Mouse (Mus musculus): ENCODE results near the gene Flvcr2. TPM values are rescaled to one million over a fixed set of nuclear protein-coding genes. Genes with fewer than 3 reads are reported as not detected.

Flvcr2 gene
- polyA plus RNA-seq, 1 experiment from 2014 or later: 4.9 TPM

GRCm38 (mm10) chr12:85708556-85708955 is 37.8 kb upstream of the Flvcr2 start:
- DNase-seq (ENCODE audit: low spot score): peak; percentile 73
- H3K4me3 ChIP-seq: no peak overlapping the region
- 86% methylated on average over 12 of the region's 12 CpGs for WGBS
- peaks cover 11% of the 10 kb centered on the region; the same call in 1 of the 2 replicates for H3K27me3 ChIP-seq (ENCODE audit: insufficient read depth, poor library complexity, severe bottlenecking)
- no peak overlapping the region for H3K27ac ChIP-seq
- H3K36me3 ChIP-seq: no peaks in the 10 kb centered on the region
- H3K4me1 ChIP-seq: peaks cover 24% of the 10 kb centered on the region
- no peaks in the 10 kb centered on the region for H3K9me3 ChIP-seq

GRCm38 (mm10) chr12:85710695-85711094 is 35.6 kb upstream of the Flvcr2 start:
- Histone ChIP-seq H3K27me3 (ENCODE audit: insufficient read depth, poor library complexity, severe bottlenecking) (peaks cover 11% of the 10 kb centered on the region; the same call in 1 of the 2 replicates), H3K4me3 (no peak overlapping the region), H3K36me3 (no peaks in the 10 kb centered on the region), H3K9me3 (no peaks in the 10 kb centered on the region), H3K4me1 (peaks cover 10% of the 10 kb centered on the region), H3K27ac (no peak overlapping the region)
- WGBS: 78% methylated on average over 7 of the region's 7 CpGs
- no peak for DNase-seq (ENCODE audit: low spot score)

GRCm38 (mm10) chr12:85712587-85712986 is 33.8 kb upstream of the Flvcr2 start:
- no peak for DNase-seq (ENCODE audit: low spot score)
- Histone ChIP-seq H3K27ac (no peak overlapping the region), H3K4me3 (no peak overlapping the region), H3K9me3 (no peaks in the 10 kb centered on the region), H3K4me1 (no peaks in the 10 kb centered on the region), H3K27me3 (ENCODE audit: insufficient read depth, poor library complexity, severe bottlenecking) (peaks cover 9% of the 10 kb centered on the region; the same call in 1 of the 2 replicates), H3K36me3 (no peaks in the 10 kb centered on the region)
- 82% methylated on average over 2 of the region's 2 CpGs for WGBS

- Histone ChIP-seq H3K36me3 (no peaks in the 10 kb centered on the region), H3K9me3 (no peaks in the 10 kb centered on the region), H3K4me1 (no peaks in the 10 kb centered on the region), H3K27ac (no peak overlapping the region), H3K4me3 (no peak overlapping the region), H3K27me3 (ENCODE audit: insufficient read depth, poor library complexity, severe bottlenecking) (no peaks in the 10 kb centered on the region)
- WGBS: 91% methylated on average over 5 of the region's 5 CpGs
- DNase-seq (ENCODE audit: low spot score): peak; percentile 68
Measured at GRCm38 (mm10) chr12:85714126-85714525, 32.2 kb upstream of the Flvcr2 start.

- Histone ChIP-seq H3K4me1 (peaks cover 18% of the 10 kb centered on the region), H3K27ac (no peak overlapping the region), H3K27me3 (ENCODE audit: insufficient read depth, poor library complexity, severe bottlenecking) (no peaks in the 10 kb centered on the region), H3K36me3 (no peaks in the 10 kb centered on the region), H3K4me3 (no peak overlapping the region), H3K9me3 (no peaks in the 10 kb centered on the region)
- peak; percentile 74 for DNase-seq (ENCODE audit: low spot score)
- 41% methylated on average over 4 of the region's 4 CpGs for WGBS
Measured at GRCm38 (mm10) chr12:85725306-85725705, 21.0 kb upstream of the Flvcr2 start.

- H3K36me3 ChIP-seq: no peaks in the 10 kb centered on the region
- no peaks in the 10 kb centered on the region for H3K9me3 ChIP-seq
- no peak overlapping the region for H3K27ac ChIP-seq
- peaks cover 18% of the 10 kb centered on the region for H3K4me1 ChIP-seq
- WGBS: 39% methylated on average over 6 of the region's 6 CpGs
- peak; percentile 76 for DNase-seq (ENCODE audit: low spot score)
- no peaks in the 10 kb centered on the region for H3K27me3 ChIP-seq (ENCODE audit: insufficient read depth, poor library complexity, severe bottlenecking)
- H3K4me3 ChIP-seq: no peak overlapping the region
Measured at GRCm38 (mm10) chr12:85726729-85727397, 19.5 kb upstream of the Flvcr2 start.

- no peaks in the 10 kb centered on the region for H3K27me3 ChIP-seq (ENCODE audit: insufficient read depth, poor library complexity, severe bottlenecking)
- WGBS: 91% methylated on average over 7 of the region's 7 CpGs
- H3K27ac ChIP-seq: no peak overlapping the region
- H3K4me1 ChIP-seq: peaks cover 18% of the 10 kb centered on the region
- no peaks in the 10 kb centered on the region for H3K9me3 ChIP-seq
- DNase-seq (ENCODE audit: low spot score): peak; percentile 13
- no peaks in the 10 kb centered on the region for H3K36me3 ChIP-seq
- no peak overlapping the region for H3K4me3 ChIP-seq
Measured at GRCm38 (mm10) chr12:85728181-85728580, 18.2 kb upstream of the Flvcr2 start.

GRCm38 (mm10) chr12:85729022-85729944 is 17.1 kb upstream of the Flvcr2 start:
- 36% methylated on average over 17 of the region's 17 CpGs for WGBS
- no peaks in the 10 kb centered on the region for H3K9me3 ChIP-seq
- DNase-seq (ENCODE audit: low spot score): peak; percentile 78

GRCm38 (mm10) chr12:85729945-85730290 is 16.4 kb upstream of the Flvcr2 start:
- peaks cover 18% of the 10 kb centered on the region for H3K4me1 ChIP-seq
- H3K9me3 ChIP-seq: no peaks in the 10 kb centered on the region
- peak; percentile 70 for DNase-seq (ENCODE audit: low spot score)
- no peak overlapping the region for H3K4me3 ChIP-seq
- no peaks in the 10 kb centered on the region for H3K36me3 ChIP-seq
- H3K27me3 ChIP-seq (ENCODE audit: insufficient read depth, poor library complexity, severe bottlenecking): no peaks in the 10 kb centered on the region
- WGBS: 57% methylated on average over 6 of the region's 6 CpGs
- H3K27ac ChIP-seq: no peak overlapping the region

More at GRCm38 (mm10) chr12:85729022-85729944, 17.1 kb upstream of the Flvcr2 start:
- Histone ChIP-seq H3K27me3 (ENCODE audit: insufficient read depth, poor library complexity, severe bottlenecking) (no peaks in the 10 kb centered on the region), H3K36me3 (no peaks in the 10 kb centered on the region), H3K4me1 (peaks cover 18% of the 10 kb centered on the region), H3K4me3 (no peak overlapping the region), H3K27ac (no peak overlapping the region)

- Histone ChIP-seq H3K36me3 (no peaks in the 10 kb centered on the region), H3K27me3 (ENCODE audit: insufficient read depth, poor library complexity, severe bottlenecking) (no peaks in the 10 kb centered on the region), H3K4me1 (no peaks in the 10 kb centered on the region), H3K27ac (no peak overlapping the region), H3K4me3 (no peak overlapping the region), H3K9me3 (no peaks in the 10 kb centered on the region)
- WGBS: 70% methylated on average over 2 of the region's 2 CpGs
- DNase-seq (ENCODE audit: low spot score): no peak
Measured at GRCm38 (mm10) chr12:85736203-85736602, 10.1 kb upstream of the Flvcr2 start.

- WGBS: 81% methylated on average over 3 of the region's 3 CpGs
- peak; percentile 54 for DNase-seq (ENCODE audit: low spot score)
- no peak overlapping the region for H3K4me3 ChIP-seq
- no peak overlapping the region for H3K27ac ChIP-seq
- no peaks in the 10 kb centered on the region for H3K36me3 ChIP-seq
- no peaks in the 10 kb centered on the region for H3K9me3 ChIP-seq
- no peaks in the 10 kb centered on the region for H3K27me3 ChIP-seq (ENCODE audit: insufficient read depth, poor library complexity, severe bottlenecking)
- H3K4me1 ChIP-seq: no peaks in the 10 kb centered on the region
Measured at GRCm38 (mm10) chr12:85736960-85737359, 9.4 kb upstream of the Flvcr2 start.

GRCm38 (mm10) chr12:85746696-85747219 is 419 bp downstream of the Flvcr2 start:
- no peak for DNase-seq (ENCODE audit: low spot score)
- H3K9me3 ChIP-seq: no peaks in the 10 kb centered on the region
- H3K36me3 ChIP-seq: no peaks in the 10 kb centered on the region
- peaks cover 15% of the 10 kb centered on the region for H3K27me3 ChIP-seq (ENCODE audit: insufficient read depth, poor library complexity, severe bottlenecking)
- peak overlapping the region; percentile 69 for H3K4me3 ChIP-seq
- H3K4me1 ChIP-seq: peaks cover 20% of the 10 kb centered on the region
- H3K27ac ChIP-seq: peak overlapping the region; percentile 77
- WGBS: 15% methylated on average over 21 of the region's 21 CpGs

GRCm38 (mm10) chr12:85747343-85747742 is 1.0 kb downstream of the Flvcr2 start:
- DNase-seq (ENCODE audit: low spot score): no peak
- H3K27me3 ChIP-seq (ENCODE audit: insufficient read depth, poor library complexity, severe bottlenecking): peaks cover 15% of the 10 kb centered on the region
- H3K36me3 ChIP-seq: no peaks in the 10 kb centered on the region
- H3K4me3 ChIP-seq: peak overlapping the region; percentile 69
- H3K27ac ChIP-seq: no peak overlapping the region
- no peaks in the 10 kb centered on the region for H3K9me3 ChIP-seq
- H3K4me1 ChIP-seq: peaks cover 20% of the 10 kb centered on the region
- 77% methylated on average over 10 of the region's 10 CpGs for WGBS
